Mouse (Mus musculus) hematopoietic stem cell, adult 5-6 weeks (primary cell): ENCODE measurements around the gene Nxf1. TPM values are rescaled to one million over a fixed set of nuclear protein-coding genes. Genes with fewer than 3 reads are reported as not detected.
A peak's percentile ranks its signal among the peaks of the same experiment; 100 is the strongest.

Experiments used
- ATAC-seq, 2 experiments: fragments of 125-278 bp in 1 of 2; replicated peaks in 1 of 2; 2 replicates each; pipeline ENCODE4 v1.8.0; 2016 to 2017; ENCODE audit warnings: inconsistent platforms in 2 of 2, mild to moderate bottlenecking in 2 of 2, moderate number of reproducible peaks in 2 of 2, low read depth in 1 of 2, moderate TSS enrichment in 1 of 2; ENCODE audit not compliant: low FRiP score in 2 of 2, poor library complexity in 2 of 2, severe bottlenecking in 2 of 2, insufficient read depth in 1 of 2, low TSS enrichment in 1 of 2
- total RNA-seq: library from RNA; stranded (forward); fragments of 172-1452, 232-1000 nt; gene quantifications from 2 replicates; pipeline ENCODE4 v1.2.3, GENCODE M21; 2017

The Nxf1 gene
- total RNA-seq, 1 experiment from 2014 or later, result 104 TPM

DNA sequence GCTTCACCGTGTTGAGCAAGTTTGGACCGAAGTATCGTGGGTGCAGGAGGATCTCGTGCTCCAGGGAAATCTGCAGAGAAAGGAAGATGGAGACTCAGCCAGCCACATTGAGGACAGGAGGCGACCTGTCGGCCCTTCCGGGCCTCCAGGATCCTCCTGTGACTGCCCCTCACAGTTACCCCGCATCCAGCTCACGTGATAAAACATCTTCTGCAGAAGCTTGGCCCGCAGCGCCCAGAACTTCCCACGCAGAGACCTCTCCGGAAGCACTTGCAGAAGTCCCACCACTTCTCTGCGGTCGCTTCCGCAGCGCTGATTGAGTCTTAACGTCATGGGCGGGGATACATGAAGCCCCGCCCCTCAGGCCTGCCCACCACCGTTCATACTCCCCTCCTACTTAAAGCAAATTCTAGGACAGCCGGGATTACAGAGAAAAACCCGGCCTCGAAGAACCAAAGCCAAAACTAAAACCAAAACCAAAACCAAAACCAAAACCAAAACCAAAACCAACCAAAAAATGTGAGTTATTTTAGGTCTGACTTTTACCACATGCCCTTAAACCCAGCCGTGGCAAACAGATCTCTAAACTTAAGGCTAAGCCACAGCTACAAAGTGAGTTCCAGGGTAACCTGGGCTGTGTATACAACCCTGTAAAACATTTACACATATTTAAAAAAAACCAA is 41.5 kb downstream of the Nxf1 start, which contains the start of gene Polr2g:
Gene Polr2g (minus strand): TSS at position 314 of the 683 bp plus-strand sequence.
- peak; percentile 67 to 77 for ATAC-seq

DNA sequence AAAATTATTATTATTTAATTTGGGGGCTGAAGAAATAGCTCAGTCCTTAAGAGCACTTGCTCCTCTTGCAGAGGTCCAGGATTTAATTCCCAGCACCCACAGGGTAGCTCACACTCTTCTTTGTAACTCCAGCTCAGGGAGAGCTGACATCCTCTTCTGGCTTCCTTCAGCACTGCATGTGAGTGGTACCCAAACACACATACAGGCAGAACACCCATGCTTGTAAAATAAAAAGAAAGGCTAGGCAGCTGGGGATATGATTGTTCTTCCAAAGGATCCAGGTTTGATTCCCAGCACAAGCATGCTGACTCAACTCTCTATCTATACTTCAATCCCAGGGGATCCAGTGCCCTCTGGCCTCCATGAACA is 42.1 kb downstream of the Nxf1 start:
- ATAC-seq, result no peak

DNA sequence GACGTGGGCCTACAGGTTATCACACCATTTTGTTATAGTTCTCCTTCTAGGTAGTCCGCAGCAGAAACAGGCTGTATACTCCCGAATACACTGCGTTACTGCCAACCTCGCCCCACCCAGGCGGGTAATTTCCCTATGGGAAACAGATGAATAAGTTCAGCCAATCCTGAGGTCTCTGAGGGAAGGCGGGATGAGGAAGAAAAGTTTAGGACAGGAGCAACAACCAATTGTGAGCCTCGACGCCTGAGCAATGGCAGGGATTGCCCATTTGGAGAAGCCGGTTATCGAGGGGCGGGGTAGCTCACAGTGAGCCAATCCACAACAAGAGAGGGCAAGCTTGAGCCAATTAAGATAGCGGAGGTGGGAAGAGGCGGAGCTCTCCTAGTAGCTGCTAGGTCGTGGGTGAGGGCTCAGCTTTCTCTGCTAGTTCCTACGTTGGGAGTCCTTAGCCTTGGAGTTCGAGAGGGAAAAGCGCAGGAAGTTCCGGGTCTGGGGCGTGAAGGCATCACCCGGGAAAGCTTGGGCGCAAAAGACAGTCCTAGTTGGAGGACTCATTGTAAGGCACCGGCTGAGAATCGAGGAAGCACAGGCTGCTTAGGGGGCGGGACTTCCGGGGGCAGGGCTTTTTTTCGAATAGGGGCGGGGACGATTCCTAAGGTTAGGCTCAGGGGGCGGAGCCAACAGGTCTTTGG is 45.4 kb downstream of the Nxf1 start, which contains the start of gene Zbtb3:
Gene Zbtb3 (plus strand): TSS at position 426 of the 692 bp plus-strand sequence.
- ATAC-seq, result peak; percentile 91 to 95

DNA sequence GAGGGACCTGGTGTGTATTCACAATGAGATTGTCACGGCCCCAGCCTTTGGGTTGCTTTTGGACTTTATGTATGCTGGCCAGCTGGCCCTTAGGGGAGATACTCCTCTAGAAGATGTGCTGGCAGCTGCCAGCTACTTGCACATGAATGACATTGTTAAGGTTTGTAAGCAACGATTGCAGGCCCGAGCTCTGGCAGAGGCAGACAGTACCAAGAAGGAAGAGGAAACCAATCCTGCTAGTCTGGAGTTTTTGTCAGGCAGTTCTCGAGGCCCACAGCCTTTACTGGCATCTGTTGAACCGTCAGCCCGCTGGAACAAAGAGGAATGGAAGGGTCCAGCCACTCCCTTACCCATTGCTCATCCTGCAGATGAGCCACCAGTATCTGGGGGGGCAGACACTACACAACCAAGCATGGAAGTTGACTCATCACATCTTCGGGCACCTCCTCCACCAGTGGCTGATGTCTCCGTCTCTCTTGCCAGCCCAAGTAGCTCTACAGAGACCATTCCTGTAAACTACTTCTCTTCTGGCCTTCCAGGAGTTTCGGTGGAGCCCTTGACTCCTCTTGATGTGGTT is 46.4 kb downstream of the Nxf1 start:
- ATAC-seq, result no peak

DNA sequence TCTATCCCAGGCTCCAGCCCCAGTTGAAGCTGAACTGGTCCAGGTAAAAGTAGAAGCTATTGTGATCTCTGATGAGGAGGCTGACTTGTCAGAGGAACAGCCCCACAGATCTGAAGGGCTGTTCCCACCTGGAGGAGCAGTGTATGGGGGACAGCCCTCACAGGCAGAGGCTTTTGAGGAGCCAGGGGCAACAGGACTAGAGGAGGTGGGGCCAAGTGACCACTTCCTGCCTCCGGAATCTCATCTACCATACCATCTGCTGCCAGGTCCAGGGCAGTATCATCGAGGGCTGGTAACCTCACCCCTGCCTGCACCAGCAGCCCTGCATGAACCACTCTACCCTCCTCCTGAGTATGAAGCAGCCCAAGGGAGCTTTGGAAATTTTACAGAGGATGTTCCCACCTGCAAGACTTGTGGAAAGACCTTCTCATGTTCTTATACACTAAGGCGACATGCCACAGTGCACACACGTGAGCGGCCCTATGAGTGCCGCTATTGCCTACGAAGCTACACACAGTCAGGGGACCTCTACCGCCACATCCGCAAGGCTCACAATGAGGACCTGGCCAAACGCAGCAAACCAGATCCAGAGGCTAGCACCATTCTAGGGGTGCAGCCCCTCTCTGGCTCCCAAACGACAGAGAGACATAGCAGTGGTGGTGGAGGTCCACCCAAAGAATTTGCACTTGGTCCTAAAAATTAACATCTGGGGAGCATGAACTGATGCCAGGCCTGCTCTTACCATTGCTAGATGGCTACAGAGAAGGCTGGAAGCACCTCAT is 47.2 kb downstream of the Nxf1 start:
- ATAC-seq, result 0 out of 4 replicates have a peak, but pooled peaks of 1 of the 2 experiments have one; percentile 15

DNA sequence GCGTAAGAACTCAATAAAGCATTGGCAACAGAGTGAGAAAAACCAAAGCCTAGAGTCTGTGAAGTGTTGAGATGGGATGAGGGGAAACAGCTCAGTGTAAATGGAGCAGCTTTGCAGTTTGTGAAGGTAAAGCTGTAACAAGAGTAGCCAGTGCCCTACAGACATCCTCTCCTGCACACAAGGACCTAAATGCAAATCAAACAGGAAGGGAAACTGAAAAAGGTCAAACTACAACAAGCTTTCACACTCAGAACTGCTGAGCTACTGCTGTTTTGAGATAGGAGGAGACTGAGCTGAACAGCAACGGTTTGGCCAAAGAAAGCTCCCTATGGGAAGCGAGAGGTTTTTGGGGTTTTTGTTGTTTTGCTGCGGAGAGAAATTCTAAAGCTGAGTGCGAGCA is 49.9 kb downstream of the Nxf1 start:
- ATAC-seq, result no peak

DNA sequence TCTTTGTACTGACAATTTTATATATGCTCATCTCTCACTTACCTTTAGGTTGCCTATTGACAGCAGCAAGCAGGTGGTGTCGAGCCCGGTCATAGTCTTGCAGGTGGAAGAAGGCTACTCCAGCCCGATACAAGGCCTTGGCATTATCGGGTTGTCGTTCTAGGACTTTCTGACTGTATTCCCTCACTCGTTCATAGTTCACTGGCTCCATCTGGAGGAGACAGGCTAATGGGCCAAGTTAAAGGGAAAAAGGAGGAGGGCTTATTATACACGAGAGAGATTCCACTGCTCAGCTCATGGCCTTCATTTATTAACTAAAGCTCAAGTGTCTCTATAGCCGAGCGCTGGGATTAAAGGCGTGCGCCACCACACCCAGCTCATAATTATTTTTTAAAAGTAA is 58.9 kb downstream of the Nxf1 start:
- no peak for ATAC-seq

DNA sequence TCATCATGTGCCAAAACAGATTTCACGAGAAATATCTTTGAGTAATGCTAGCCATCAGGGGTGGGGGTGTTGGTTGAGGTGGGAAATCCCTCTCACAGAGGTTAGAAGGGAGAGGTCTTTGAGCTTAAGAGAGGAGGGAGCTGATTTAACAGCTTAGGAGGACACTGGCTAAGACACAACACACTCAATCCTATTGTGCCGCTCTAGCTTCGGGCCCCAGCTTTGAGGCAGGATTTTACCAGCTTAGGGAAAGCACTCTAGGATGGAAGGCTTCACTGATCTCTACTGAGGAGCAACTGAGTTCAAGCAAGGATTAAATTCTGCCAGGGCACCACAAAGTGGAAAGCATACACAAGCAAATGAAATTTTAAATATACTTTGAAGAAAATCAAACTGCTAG is 60.1 kb downstream of the Nxf1 start:
- no peak for ATAC-seq

DNA sequence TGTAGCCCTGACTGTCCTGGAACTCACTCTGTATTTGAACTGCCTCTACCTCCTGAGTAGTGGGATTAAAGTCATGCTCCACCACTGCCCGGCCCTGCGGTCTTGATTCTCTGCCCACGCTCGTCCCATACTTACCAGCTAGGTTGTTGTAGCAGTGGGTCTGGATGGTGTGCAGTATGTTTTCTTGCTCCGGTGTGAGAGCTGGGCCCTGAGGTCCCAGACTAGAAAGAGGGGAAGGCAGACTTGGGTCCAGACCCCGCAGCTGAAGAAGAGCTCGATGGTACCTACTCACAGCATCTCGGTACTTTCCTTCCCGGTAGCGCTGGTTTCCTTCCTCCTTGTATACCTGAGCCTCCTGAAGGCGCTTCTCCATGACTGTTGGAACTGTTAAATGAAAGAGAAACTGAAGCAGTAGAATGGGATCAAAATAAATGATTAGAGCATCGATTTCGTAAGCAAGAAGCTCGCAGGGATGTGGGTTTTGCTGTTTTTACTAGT is 61.5 kb downstream of the Nxf1 start:
- no peak for ATAC-seq

DNA sequence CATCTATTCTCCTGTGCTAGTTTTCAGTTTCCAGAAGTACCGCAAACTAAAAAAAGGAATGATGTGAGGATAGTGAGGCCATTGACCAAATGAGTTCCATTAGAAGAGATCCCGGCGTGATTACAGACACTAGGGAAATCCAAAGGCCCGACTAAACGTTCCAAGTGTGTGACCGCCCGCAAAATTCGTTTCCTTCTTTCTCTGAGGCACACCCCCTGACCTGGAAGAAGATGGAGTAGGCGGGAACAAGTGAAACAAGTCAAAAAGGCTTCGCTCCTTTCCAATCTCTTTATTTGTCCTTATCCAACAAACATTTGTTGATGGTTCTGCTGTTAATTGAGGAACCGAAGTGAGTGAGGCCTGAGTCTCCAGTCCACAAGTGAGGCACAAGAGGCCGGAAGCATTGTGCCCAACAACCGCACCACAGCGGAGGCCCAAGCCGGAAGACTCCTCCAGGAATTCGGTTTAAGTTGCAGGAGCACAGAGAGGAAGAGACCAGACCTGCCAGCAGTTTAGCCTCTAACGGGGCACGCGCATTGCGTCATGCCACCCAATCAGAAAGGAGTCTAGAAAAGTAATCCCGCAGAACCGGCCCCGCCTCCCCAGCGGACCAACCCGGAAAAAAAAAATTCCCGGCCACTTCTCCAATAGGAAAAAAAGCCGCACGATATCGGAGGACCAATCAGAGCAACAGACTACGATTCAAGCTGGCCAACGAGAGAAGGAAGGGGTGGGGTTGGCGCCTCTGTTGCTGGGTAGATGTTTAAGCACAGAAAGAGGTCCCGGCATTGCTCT is 62.1 kb downstream of the Nxf1 start, which contains the start of gene Ttc9c:
Gene Ttc9c (minus strand): TSS at position 533 of the 795 bp plus-strand sequence.
- peak; percentile 74 to 86 for ATAC-seq

DNA sequence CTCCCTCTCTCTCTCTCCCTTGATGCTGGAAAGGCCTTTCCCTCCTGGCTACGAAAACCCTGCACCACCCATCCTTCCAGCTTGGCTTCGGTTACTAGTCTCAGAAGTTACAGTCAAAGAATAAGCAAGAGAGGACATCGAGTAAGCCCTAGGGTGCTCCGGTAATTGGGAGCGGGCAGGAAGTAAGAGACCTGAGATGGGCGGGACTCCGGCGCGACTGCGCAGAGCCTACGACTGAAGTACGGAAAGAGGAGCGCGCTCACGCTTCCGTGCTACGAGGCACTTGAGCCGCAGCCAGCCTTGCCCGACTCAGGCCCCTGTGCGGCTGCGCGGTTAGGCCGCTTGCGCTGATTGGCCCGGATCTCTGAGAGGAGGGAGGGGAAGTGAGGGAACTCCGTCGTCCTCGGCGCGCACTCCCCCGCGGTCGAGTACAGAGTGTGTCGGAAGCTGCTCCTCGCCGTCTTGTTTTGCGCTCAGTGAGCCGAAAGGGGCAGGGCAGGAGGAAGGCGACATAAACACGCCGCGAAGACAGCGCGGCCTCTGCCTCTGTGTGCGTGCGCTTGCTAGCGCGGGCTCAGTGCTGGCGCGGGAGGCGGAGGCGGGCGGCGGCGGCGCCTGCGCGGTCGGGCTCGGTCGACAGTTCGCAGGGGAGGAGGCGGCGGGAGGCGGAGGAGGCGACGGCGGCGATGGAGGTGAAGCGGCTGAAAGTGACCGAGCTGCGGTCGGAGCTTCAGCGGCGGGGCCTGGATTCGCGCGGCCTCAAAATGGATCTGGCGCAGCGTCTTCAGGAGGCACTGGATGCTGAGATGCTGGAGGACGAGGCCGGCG is 62.9 kb downstream of the Nxf1 start, which contains the start of gene Hnrnpul2:
Gene Hnrnpul2 (plus strand): TSS at position 415 of the 828 bp plus-strand sequence.
- peak; percentile 88 to 89 for ATAC-seq

Other genes starting within 250 kb of the Nxf1 start
- 0.31 TPM in 1 of 2 replicates, not detected in the other for gene Slc22a8, start 165.8 kb upstream of the Nxf1 start, total RNA-seq
- gene Slc22a6, start 139.0 kb upstream of the Nxf1 start, total RNA-seq, result not detected in 2 replicates
- gene Chrm1, start 93.3 kb upstream of the Nxf1 start, total RNA-seq, result not detected in 2 replicates
- 88.1 and 113 TPM in 2 replicates for gene Slc3a2, start 33.7 kb upstream of the Nxf1 start, total RNA-seq
- 58.5 and 90.9 TPM in 2 replicates for gene Wdr74, start 21.2 kb upstream of the Nxf1 start, total RNA-seq
- not detected in 2 replicates for gene 1700092M07Rik, start 16.4 kb upstream of the Nxf1 start, total RNA-seq
- 90.9 and 120 TPM in 2 replicates for gene Stx5a, start 15.7 kb upstream of the Nxf1 start, total RNA-seq
- 22.0 and 51.0 TPM in 2 replicates for gene Tmem223, start 13.9 kb downstream of the Nxf1 start, total RNA-seq
- gene Tmem179b, start 17.4 kb downstream of the Nxf1 start, total RNA-seq, result 35.0 and 65.5 TPM in 2 replicates
- 12.3 and 15.6 TPM in 2 replicates for gene Taf6l, start 29.3 kb downstream of the Nxf1 start, total RNA-seq
- gene Polr2g, start 41.5 kb downstream of the Nxf1 start, total RNA-seq, result 58.9 and 69.7 TPM in 2 replicates
- 1.1 and 3.7 TPM in 2 replicates for gene Zbtb3, start 45.5 kb downstream of the Nxf1 start, total RNA-seq
- 61.0 and 83.7 TPM in 2 replicates for gene Ttc9c, start 62.3 kb downstream of the Nxf1 start, total RNA-seq
- gene Hnrnpul2, start 62.9 kb downstream of the Nxf1 start, total RNA-seq, result 67.9 and 104 TPM in 2 replicates
- not detected in 2 replicates for gene AC129217.1, start 72.7 kb downstream of the Nxf1 start, total RNA-seq
- gene Bscl2, start 80.4 kb downstream of the Nxf1 start, total RNA-seq, result 49.6 and 52.7 TPM in 2 replicates
- gene Gng3, start 82.1 kb downstream of the Nxf1 start, total RNA-seq, result 0.38 TPM in 1 of 2 replicates, not detected in the other
- not detected in 2 replicates for gene Lrrn4cl, start 93.7 kb downstream of the Nxf1 start, total RNA-seq
- 174 and 180 TPM in 2 replicates for gene Ubxn1, start 114.4 kb downstream of the Nxf1 start, total RNA-seq
- 117 and 118 TPM in 2 replicates for gene Uqcc3, start 123.8 kb downstream of the Nxf1 start, total RNA-seq
- 5.8 and 26.3 TPM in 2 replicates for gene Lbhd1, start 126.7 kb downstream of the Nxf1 start, total RNA-seq
- gene Gm49403, start 126.9 kb downstream of the Nxf1 start, total RNA-seq, result not detected in 2 replicates
- gene 1810009A15Rik, start 131.8 kb downstream of the Nxf1 start, total RNA-seq, result 43.8 and 69.3 TPM in 2 replicates
- not detected in 2 replicates for gene Gm49416, start 131.9 kb downstream of the Nxf1 start, total RNA-seq
- 10.9 and 13.2 TPM in 2 replicates for gene Ints5, start 135.9 kb downstream of the Nxf1 start, total RNA-seq
- 70.1 and 70.6 TPM in 2 replicates for gene Ganab, start 141.0 kb downstream of the Nxf1 start, total RNA-seq
- gene B3gat3, start 163.3 kb downstream of the Nxf1 start, total RNA-seq, result 17.2 and 26.8 TPM in 2 replicates
- gene Rom1, start 172.3 kb downstream of the Nxf1 start, total RNA-seq, result 2.1 and 3.1 TPM in 2 replicates
- 25.4 and 27.2 TPM in 2 replicates for gene Eml3, start 172.5 kb downstream of the Nxf1 start, total RNA-seq
- gene Mta2, start 184.8 kb downstream of the Nxf1 start, total RNA-seq, result 148 and 167 TPM in 2 replicates
- gene Tut1, start 196.8 kb downstream of the Nxf1 start, total RNA-seq, result 23.2 and 25.3 TPM in 2 replicates
- 700 and 731 TPM in 2 replicates for gene Eef1g, start 210.0 kb downstream of the Nxf1 start, total RNA-seq
- 28.0 and 41.8 TPM in 2 replicates for gene Ahnak, start 232.2 kb downstream of the Nxf1 start, total RNA-seq